In genomic region chr4:148284219-148284618, GRCm38 (mm10) we compare ENCODE assay signal across 13 mouse cellular contexts. TPM values are rescaled to one million over a fixed set of nuclear protein-coding genes. Genes with fewer than 3 reads are reported as not detected.
DNase-seq lines count a peak whose midpoint lies in the region; ATAC-seq and TF ChIP-seq lines count a peak whose summit lies in the region.
"Had no signal": no experiment of that assay in that cellular context is flagged by ENCODE, and none has a peak within 500 bp of the region (broad histone marks: within the 10 kb centered on the region; RNA-seq: fewer than 3 reads in every experiment).

No protein-coding gene starts in this region.

- 34% methylated on average over 13 of the region's 13 CpGs for WGBS in midbrain, embryonic 12.5 days
- 31% methylated on average over 13 of the region's 13 CpGs for WGBS in midbrain, embryonic 11.5 days
- 12% methylated on average over 13 of the region's 13 CpGs for WGBS in hindbrain, embryonic 14.5 days
- 22% methylated on average over 13 of the region's 13 CpGs for WGBS in olfactory bulb, adult 2 months
- 58% methylated on average over 13 of the region's 13 CpGs for WGBS in liver, embryonic 12.5 days (ENCODE audit: insufficient replicate concordance)

- 0 out of 2 replicates have a peak overlapping the region, but pooled peaks have one; percentile 35 for H3K27ac ChIP-seq in midbrain, embryonic 12.5 days (replicated peaks)
- no peak overlapping the region for H3K27ac ChIP-seq in midbrain, embryonic 11.5 days (ENCODE audit: low read depth, low read length)
- peak overlapping the region; percentile 53 for H3K27ac ChIP-seq in hindbrain, embryonic 14.5 days
- no peak overlapping the region for H3K27ac ChIP-seq in olfactory bulb, adult 2 months (ENCODE audit: insufficient read depth, low read depth, low read length)
- no peak overlapping the region for H3K27ac ChIP-seq in liver, embryonic 12.5 days
- H3K27ac ChIP-seq: kidney, postnatal 0 days had no signal

- no peaks in the 10 kb centered on the region for H3K36me3 ChIP-seq in midbrain, embryonic 12.5 days
- H3K36me3 ChIP-seq in midbrain, embryonic 11.5 days (ENCODE audit: control insufficient read depth, insufficient read depth, low read length) = no peaks in the 10 kb centered on the region; the same call in 1 of the 2 replicates
- H3K36me3 ChIP-seq in hindbrain, embryonic 14.5 days (replicated peaks; ENCODE audit: control insufficient read depth, insufficient read depth) = no peaks in the 10 kb centered on the region
- no peaks in the 10 kb centered on the region for H3K36me3 ChIP-seq in liver, embryonic 12.5 days

- no peak for TF ChIP-seq CTCF in olfactory bulb, adult 2 months (IDR thresholded peaks at IDR 0.05; ENCODE audit: insufficient read depth, low read depth, low read length)

- peaks cover 39% of the 10 kb centered on the region for H3K27me3 ChIP-seq in midbrain, embryonic 12.5 days
- peaks cover 14% of the 10 kb centered on the region for H3K27me3 ChIP-seq in midbrain, embryonic 11.5 days (ENCODE audit: control insufficient read depth, insufficient read depth, low read length)
- no peaks in the 10 kb centered on the region for H3K27me3 ChIP-seq in hindbrain, embryonic 14.5 days (ENCODE audit: control insufficient read depth, insufficient read depth, low read length)
- peaks cover 55% of the 10 kb centered on the region for H3K27me3 ChIP-seq in liver, embryonic 12.5 days (replicated peaks)

- DNase-seq in cerebellum, postnatal 10 days = peak; percentile 70 to 75
- DNase-seq in midbrain, embryonic 11.5 days (ENCODE audit: low spot score, missing footprints) = no peak
- no peak for DNase-seq in hindbrain, embryonic 14.5 days (ENCODE audit: low spot score)
- no peak for DNase-seq in urinary bladder, postnatal 14 days (ENCODE audit: low spot score)
- DNase-seq: adrenal gland, postnatal 25 days; cerebellum, adult 8-10 months; lung, postnatal 14 days had no signal

- H3K4me2 ChIP-seq in midbrain, embryonic 12.5 days (replicated peaks) = peak overlapping the region; percentile 86
- H3K4me2 ChIP-seq in midbrain, embryonic 11.5 days = no peak overlapping the region
- peak overlapping the region; percentile 75 for H3K4me2 ChIP-seq in hindbrain, embryonic 14.5 days (replicated peaks)
- no peak overlapping the region for H3K4me2 ChIP-seq in liver, embryonic 12.5 days
- H3K4me2 ChIP-seq: liver, embryonic 11.5 days had no signal

- H3K9ac ChIP-seq in midbrain, embryonic 12.5 days (replicated peaks) = 0 out of 2 replicates have a peak overlapping the region, but pooled peaks have one; percentile 31
- H3K9ac ChIP-seq in midbrain, embryonic 11.5 days (ENCODE audit: low read length) = no peak overlapping the region
- H3K9ac ChIP-seq in hindbrain, embryonic 14.5 days = peak overlapping the region; percentile 93
- H3K9ac ChIP-seq in liver, embryonic 12.5 days = no peak overlapping the region

- H3K4me3 ChIP-seq in midbrain, embryonic 12.5 days = peak overlapping the region; percentile 12
- no peak overlapping the region for H3K4me3 ChIP-seq in midbrain, embryonic 11.5 days (ENCODE audit: low read depth, low read length)
- peak overlapping the region; percentile 79 for H3K4me3 ChIP-seq in hindbrain, embryonic 14.5 days (replicated peaks; ENCODE audit: low read length)
- 0 out of 2 replicates have a peak overlapping the region, but pooled peaks have one; percentile 2 for H3K4me3 ChIP-seq in olfactory bulb, adult 2 months (ENCODE audit: insufficient read depth, low read depth, low read length)
- H3K4me3 ChIP-seq in liver, embryonic 12.5 days = no peak overlapping the region

- ATAC-seq in cerebellum, adult (ENCODE audit: insufficient number of reproducible peaks, low FRiP score, low TSS enrichment) = no peak
- ATAC-seq in midbrain, embryonic 12.5 days (ENCODE audit: low FRiP score, low read depth) = no peak
- no peak for ATAC-seq in midbrain, embryonic 11.5 days (ENCODE audit: low FRiP score)
- no peak for ATAC-seq in hindbrain, embryonic 14.5 days (ENCODE audit: low FRiP score)
- no peak for ATAC-seq in liver, embryonic 12.5 days

- TF ChIP-seq POLR2A in olfactory bulb, adult 2 months (IDR thresholded peaks at IDR 0.05; ENCODE audit: insufficient read depth, low read depth, low read length) = no peak

- H3K9me3 ChIP-seq in midbrain, embryonic 12.5 days = no peaks in the 10 kb centered on the region
- H3K9me3 ChIP-seq in midbrain, embryonic 11.5 days (ENCODE audit: control insufficient read depth, low read length) = no peaks in the 10 kb centered on the region
- H3K9me3 ChIP-seq in hindbrain, embryonic 14.5 days (ENCODE audit: control insufficient read depth, low read length) = no peaks in the 10 kb centered on the region
- no peaks in the 10 kb centered on the region for H3K9me3 ChIP-seq in liver, embryonic 12.5 days (replicated peaks)

- peaks cover 29% of the 10 kb centered on the region for H3K4me1 ChIP-seq in midbrain, embryonic 12.5 days
- peaks cover 12% of the 10 kb centered on the region for H3K4me1 ChIP-seq in midbrain, embryonic 11.5 days (ENCODE audit: control insufficient read depth, insufficient read depth, low read length)
- H3K4me1 ChIP-seq in hindbrain, embryonic 14.5 days (replicated peaks; ENCODE audit: control insufficient read depth, insufficient read depth, low read length) = peaks cover 33% of the 10 kb centered on the region
- H3K4me1 ChIP-seq in olfactory bulb, adult 2 months (ENCODE audit: control insufficient read depth, insufficient read depth, low read length) = peaks cover 33% of the 10 kb centered on the region
- H3K4me1 ChIP-seq in liver, embryonic 12.5 days = peaks cover 10% of the 10 kb centered on the region

RNA-seq across cellular contexts. Expression of gene Disp3, which starts 3.5 kb away (rescaled TPM):
- 7.8 and 9.4 TPM in 2 replicates for polyA plus RNA-seq in midbrain, embryonic 12.5 days (2016; fragmentation: Nextera tagmentation; extraction: Ambion mirVana)
- polyA plus RNA-seq in midbrain, embryonic 11.5 days (2014; fragmentation: Nextera tagmentation; extraction: Ambion mirVana) = 2.5 and 2.9 TPM in 2 replicates
- 16.6 and 16.9 TPM in 2 replicates for polyA plus RNA-seq in hindbrain, embryonic 14.5 days (2014; fragmentation: Nextera tagmentation; extraction: Ambion mirVana)
- polyA plus RNA-seq in olfactory bulb, adult 2 months (2012; ENCODE audit: insufficient read depth, insufficient read length, low replicate concordance, missing spikeins) = not detected in 2 replicates
- polyA plus RNA-seq in liver, embryonic 12.5 days (2016; fragmentation: Nextera tagmentation; extraction: Ambion mirVana) = 0.07 and 0.11 TPM in 2 replicates
- polyA plus RNA-seq: liver, embryonic 11.5 days had no signal

Comparison
In these comparisons a context has a peak if more than half of its experiments do, and no peak if none do; other contexts are left out.
1. H3K27ac ChIP-seq: peak in midbrain, embryonic 12.5 days (single experiment) and hindbrain, embryonic 14.5 days (single experiment); none in midbrain, embryonic 11.5 days (single experiment), olfactory bulb, adult 2 months (single experiment) and liver, embryonic 12.5 days (single experiment).
2. H3K4me2 ChIP-seq: peak in midbrain, embryonic 12.5 days (single experiment) and hindbrain, embryonic 14.5 days (single experiment); none in midbrain, embryonic 11.5 days (single experiment) and liver, embryonic 12.5 days (single experiment).
3. H3K4me3 ChIP-seq: peak in midbrain, embryonic 12.5 days (single experiment), hindbrain, embryonic 14.5 days (single experiment) and olfactory bulb, adult 2 months (single experiment); none in midbrain, embryonic 11.5 days (single experiment) and liver, embryonic 12.5 days (single experiment).
4. H3K9ac ChIP-seq: peak in midbrain, embryonic 12.5 days (single experiment) and hindbrain, embryonic 14.5 days (single experiment); none in midbrain, embryonic 11.5 days (single experiment) and liver, embryonic 12.5 days (single experiment).
5. DNase-seq: peak in cerebellum, postnatal 10 days (2 of 2); none in midbrain, embryonic 11.5 days (single experiment), hindbrain, embryonic 14.5 days (single experiment) and urinary bladder, postnatal 14 days (single experiment).